Comparison of ENCODE assay signal across 34 mouse cellular contexts in the genomic region with DNA sequence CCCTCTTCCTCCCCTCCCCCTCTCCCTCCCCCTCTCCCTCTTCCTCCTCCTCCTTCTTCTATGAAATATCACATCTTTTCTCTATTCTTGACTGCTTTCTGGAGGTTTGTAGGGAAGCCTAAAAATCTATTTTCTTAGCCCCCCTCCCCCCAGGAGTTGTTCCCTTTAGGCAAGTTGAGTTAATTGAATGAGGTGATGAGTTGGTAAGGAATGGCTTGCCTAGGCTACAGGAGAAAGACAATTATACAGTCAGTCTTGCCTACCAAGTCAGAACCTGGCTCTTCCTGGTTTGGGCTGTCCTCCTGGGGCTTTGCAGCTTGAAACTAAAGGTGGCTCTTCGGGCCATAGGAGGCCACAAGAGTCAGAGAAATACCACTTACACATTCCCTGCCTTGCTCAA. TPM values are rescaled to one million over a fixed set of nuclear protein-coding genes. Genes with fewer than 3 reads are reported as not detected.
DNase-seq lines count a peak whose midpoint lies in the region; ATAC-seq and TF ChIP-seq lines count a peak whose summit lies in the region.
"Had no signal": no experiment of that assay in that cellular context is flagged by ENCODE, and none has a peak within 500 bp of the region (broad histone marks: within the 10 kb centered on the region; RNA-seq: fewer than 3 reads in every experiment).

No protein-coding gene starts in this region.

- no peak overlapping the region for H3K4me2 ChIP-seq in intestine, postnatal 0 days (replicated peaks; ENCODE audit: low read depth)
- H3K4me2 ChIP-seq: hindbrain, embryonic 15.5 days; liver, embryonic 15.5 days; lung, embryonic 15.5 days; midbrain, embryonic 13.5 days; neural tube, embryonic 13.5 days had no signal

- WGBS in intestine, postnatal 0 days, result 85% methylated on average over 1 of the region's 1 CpGs

- H3K27me3 ChIP-seq in intestine, postnatal 0 days (replicated peaks; ENCODE audit: control insufficient read depth, insufficient read depth, low read length), result no peaks in the 10 kb centered on the region
- H3K27me3 ChIP-seq: liver, embryonic 15.5 days; lung, embryonic 15.5 days; midbrain, embryonic 13.5 days; neural tube, embryonic 13.5 days had no signal

- no peak for TF ChIP-seq CTCF in intestine, postnatal 0 days (IDR thresholded peaks at IDR 0.05; ENCODE audit: low read depth)

- H3K36me3 ChIP-seq in intestine, postnatal 0 days (ENCODE audit: control insufficient read depth, insufficient read depth), result no peaks in the 10 kb centered on the region
- H3K36me3 ChIP-seq: forebrain, embryonic 10.5 days; hindbrain, embryonic 15.5 days; limb, embryonic 10.5 days; liver, embryonic 15.5 days; lung, embryonic 15.5 days; midbrain, embryonic 13.5 days; neural tube, embryonic 13.5 days had no signal

- H3K4me3 ChIP-seq in intestine, postnatal 0 days (ENCODE audit: low read depth, low read length), result no peak overlapping the region
- H3K4me3 ChIP-seq: forebrain, embryonic 10.5 days; hindbrain, embryonic 15.5 days; limb, embryonic 10.5 days; liver, embryonic 15.5 days; lung, embryonic 15.5 days; midbrain, embryonic 13.5 days; neural tube, embryonic 13.5 days had no signal

- H3K9me3 ChIP-seq in intestine, postnatal 0 days (ENCODE audit: control insufficient read depth), result no peaks in the 10 kb centered on the region
- H3K9me3 ChIP-seq: forebrain, embryonic 10.5 days; hindbrain, embryonic 15.5 days; limb, embryonic 10.5 days; liver, embryonic 15.5 days; lung, embryonic 15.5 days; midbrain, embryonic 13.5 days; neural tube, embryonic 13.5 days had no signal

- H3K9ac ChIP-seq in intestine, postnatal 0 days (ENCODE audit: low read depth, low read length), result no peak overlapping the region
- H3K9ac ChIP-seq: hindbrain, embryonic 15.5 days; liver, embryonic 15.5 days; lung, embryonic 15.5 days; midbrain, embryonic 13.5 days; neural tube, embryonic 13.5 days had no signal

- DNase-seq in 3T3-L1 (ENCODE audit: low read depth, low spot score), result peak; percentile 32
- DNase-seq in NIH3T3 (ENCODE audit: low read depth), result peak; percentile 24
- peak; percentile 36 for DNase-seq in mesoderm, embryonic 11.5 days (ENCODE audit: low read depth, low spot score)
- no peak for DNase-seq in layer of hippocampus, adult 11-12 months (ENCODE audit: low spot score)
- DNase-seq: adrenal gland, adult 2 months; cerebellum, adult 11-12 months; cerebellum, postnatal 10 days; gastrocnemius, postnatal 36 days; heart, postnatal 36 days; liver; thymus, adult 2 months; thymus, postnatal 4 days had no signal

- no peak overlapping the region for H3K27ac ChIP-seq in intestine, postnatal 0 days (ENCODE audit: low read depth, low read length)
- H3K27ac ChIP-seq: forebrain, embryonic 10.5 days; hindbrain, embryonic 15.5 days; limb, embryonic 10.5 days; liver, embryonic 15.5 days; lung, embryonic 15.5 days; macrophage; midbrain, embryonic 13.5 days; neural tube, embryonic 13.5 days; stomach, postnatal 0 days had no signal

- H3K4me1 ChIP-seq in intestine, postnatal 0 days (replicated peaks; ENCODE audit: control insufficient read depth, insufficient read depth, low read length), result no peaks in the 10 kb centered on the region
- H3K4me1 ChIP-seq: hindbrain, embryonic 15.5 days; limb, embryonic 10.5 days; liver, embryonic 15.5 days; lung, embryonic 15.5 days; midbrain, embryonic 13.5 days; neural tube, embryonic 13.5 days had no signal

- peak; percentile 27 to 39; a peak in 1 of 4 replicates for ATAC-seq in hematopoietic stem cell, adult 5-6 weeks (replicated peaks in 1 of 2; ENCODE audit: insufficient read depth in 1 of 2, low FRiP score in 2 of 2, low TSS enrichment in 1 of 2, low read depth in 1 of 2, poor library complexity in 2 of 2, severe bottlenecking in 2 of 2)
- no peak for ATAC-seq in intestine, postnatal 0 days
- ATAC-seq in frontal cortex, adult (ENCODE audit: low TSS enrichment), result no peak
- ATAC-seq: forebrain, embryonic 16.5 days; intestine, embryonic 16.5 days; midbrain, embryonic 13.5 days had no signal

RNA-seq across cellular contexts. Expression of gene Gm11214, which starts 3.4 kb away (rescaled TPM):
- not detected in 2 replicates for total RNA-seq in hematopoietic stem cell, adult 5-6 weeks (2017)
- polyA plus RNA-seq in intestine, postnatal 0 days (2015; fragmentation: Nextera tagmentation; extraction: Ambion mirVana), result not detected in 2 replicates
- total RNA-seq: adrenal gland, adult 2 months; gastrocnemius, adult 18-20 months; gastrocnemius, postnatal 36 days; heart, adult 8-10 months; heart, postnatal 36 days; layer of hippocampus, postnatal 10 days had no signal
- polyA plus RNA-seq: adrenal gland, adult 2 months; embryonic facial prominence, embryonic 11.5 days; forebrain, embryonic 10.5 days; forebrain, embryonic 16.5 days; heart, embryonic 14.5 days; hindbrain, embryonic 15.5 days; intestine, embryonic 16.5 days; kidney, embryonic 16.5 days; large intestine, adult 2 months; limb, embryonic 10.5 days; liver, embryonic 15.5 days; lung, embryonic 15.5 days; macrophage; midbrain, embryonic 13.5 days; neural tube, embryonic 13.5 days; small intestine, adult 2 months; stomach, postnatal 0 days; thymus, adult 2 months had no signal

RNA-seq across cellular contexts. Expression of gene Tex48, which starts 37.5 kb away (rescaled TPM):
- total RNA-seq in hematopoietic stem cell, adult 5-6 weeks (2017), result not detected in 2 replicates
- polyA plus RNA-seq in intestine, postnatal 0 days (2015; fragmentation: Nextera tagmentation; extraction: Ambion mirVana), result not detected in 2 replicates
- total RNA-seq: adrenal gland, adult 2 months; gastrocnemius, adult 18-20 months; gastrocnemius, postnatal 36 days; heart, adult 8-10 months; heart, postnatal 36 days; layer of hippocampus, postnatal 10 days had no signal
- polyA plus RNA-seq: adrenal gland, adult 2 months; embryonic facial prominence, embryonic 11.5 days; forebrain, embryonic 10.5 days; forebrain, embryonic 16.5 days; heart, embryonic 14.5 days; hindbrain, embryonic 15.5 days; intestine, embryonic 16.5 days; kidney, embryonic 16.5 days; large intestine, adult 2 months; limb, embryonic 10.5 days; liver, embryonic 15.5 days; lung, embryonic 15.5 days; macrophage; midbrain, embryonic 13.5 days; neural tube, embryonic 13.5 days; small intestine, adult 2 months; stomach, postnatal 0 days had no signal

RNA-seq across cellular contexts. Expression of gene Gm11213, which starts 54.7 kb away (rescaled TPM):
- not detected in 2 replicates for total RNA-seq in hematopoietic stem cell, adult 5-6 weeks (2017)
- not detected in 2 replicates for polyA plus RNA-seq in intestine, postnatal 0 days (2015; fragmentation: Nextera tagmentation; extraction: Ambion mirVana)
- total RNA-seq: adrenal gland, adult 2 months; gastrocnemius, adult 18-20 months; gastrocnemius, postnatal 36 days; heart, adult 8-10 months; heart, postnatal 36 days; layer of hippocampus, postnatal 10 days had no signal
- polyA plus RNA-seq: adrenal gland, adult 2 months; embryonic facial prominence, embryonic 11.5 days; forebrain, embryonic 10.5 days; forebrain, embryonic 16.5 days; heart, embryonic 14.5 days; hindbrain, embryonic 15.5 days; intestine, embryonic 16.5 days; kidney, embryonic 16.5 days; large intestine, adult 2 months; limb, embryonic 10.5 days; liver, embryonic 15.5 days; lung, embryonic 15.5 days; macrophage; midbrain, embryonic 13.5 days; neural tube, embryonic 13.5 days; small intestine, adult 2 months; stomach, postnatal 0 days; thymus, adult 2 months had no signal

Comparison
In these comparisons a context has a peak if more than half of its experiments do, and no peak if none do; other contexts are left out.
1. ATAC-seq: peak in hematopoietic stem cell, adult 5-6 weeks (2 of 2); none in intestine, postnatal 0 days (single experiment) and frontal cortex, adult (single experiment).